Mouse (Mus musculus) CD4-positive, CD25-positive, alpha-beta regulatory T cell, adult 4 months (primary cell): ENCODE data around the gene Otud3. TPM values are rescaled to one million over a fixed set of nuclear protein-coding genes. Genes with fewer than 3 reads are reported as not detected.
"Not testable (repeated sequence)": the region's sequence is repeated elsewhere in the genome, so short reads cannot be mapped to it uniquely, and the experiment has no call there.

Experiments used
- ATAC-seq: one replicate; pipeline ENCODE4 v1.8.0; 2017
- polyA plus RNA-seq, 2 experiments: library from polyadenylated mRNA; unstranded; fragments of 100-300 nt; shearing (Covaris generic); gene quantifications; one replicate each; pipeline ENCODE4 v1.2.1; 2017

The Otud3 gene
- under 1 TPM in 1 of 2 experiments, not detected in 1; 0.62 TPM for polyA plus RNA-seq

GRCm38 (mm10) chr4:138913797-138914196 is at the start of gene Otud3:
Otud3 (minus strand) TSS chr4:138913945.
- ATAC-seq = peak; percentile 99

- ATAC-seq = peak; percentile 73
Measured at GRCm38 (mm10) chr4:138962719-138963118, 49.0 kb upstream of the Otud3 start.

- no peak for ATAC-seq
Measured at GRCm38 (mm10) chr4:138959926-138960325, 46.2 kb upstream of the Otud3 start.

GRCm38 (mm10) chr4:138959120-138959519 is 45.4 kb upstream of the Otud3 start:
- no peak for ATAC-seq

- ATAC-seq = no peak
Measured at GRCm38 (mm10) chr4:138958612-138959011, 44.9 kb upstream of the Otud3 start.

GRCm38 (mm10) chr4:138948257-138948656 is 34.5 kb upstream of the Otud3 start:
- no peak for ATAC-seq

- peak; percentile 99 for ATAC-seq
Measured at GRCm38 (mm10) chr4:138943730-138944129, 30.0 kb upstream of the Otud3 start.

- ATAC-seq = no peak
Measured at GRCm38 (mm10) chr4:138941966-138942365, 28.2 kb upstream of the Otud3 start.

- no peak for ATAC-seq
Measured at GRCm38 (mm10) chr4:138941401-138941800, 27.7 kb upstream of the Otud3 start.

- no peak for ATAC-seq
Measured at GRCm38 (mm10) chr4:138939481-138939880, 25.7 kb upstream of the Otud3 start.

- ATAC-seq = no peak
Measured at GRCm38 (mm10) chr4:138938495-138939269, 24.9 kb upstream of the Otud3 start.

GRCm38 (mm10) chr4:138934456-138935145 is 20.9 kb upstream of the Otud3 start:
- ATAC-seq = no peak

GRCm38 (mm10) chr4:138933862-138934261 is 20.1 kb upstream of the Otud3 start:
- no peak for ATAC-seq

GRCm38 (mm10) chr4:138925561-138925960 is 11.8 kb upstream of the Otud3 start:
- ATAC-seq = no peak

- ATAC-seq = peak; percentile 99
Measured at GRCm38 (mm10) chr4:138922131-138922459, 8.3 kb upstream of the Otud3 start.

- peak; percentile 12 for ATAC-seq
Measured at GRCm38 (mm10) chr4:138921254-138922130, 7.7 kb upstream of the Otud3 start.

- no peak for ATAC-seq
Measured at GRCm38 (mm10) chr4:138917282-138917681, 3.5 kb upstream of the Otud3 start.

- peak; percentile 44 for ATAC-seq
Measured at GRCm38 (mm10) chr4:138913141-138913787, 481 bp downstream of the Otud3 start.

GRCm38 (mm10) chr4:138905624-138906337 is 8.0 kb downstream of the Otud3 start:
- ATAC-seq = no peak

GRCm38 (mm10) chr4:138899361-138899760 is 14.4 kb downstream of the Otud3 start:
- ATAC-seq = no peak

- ATAC-seq = not testable (repeated sequence)
Measured at GRCm38 (mm10) chr4:138893789-138894188, 20.0 kb downstream of the Otud3 start.

- ATAC-seq = no peak
Measured at GRCm38 (mm10) chr4:138892655-138893054, 21.1 kb downstream of the Otud3 start.
